Mouse (Mus musculus) lung, postnatal 4 days (tissue): Measurements from ENCODE around the gene Apol7e.
"Not testable (repeated sequence)": the region's sequence is repeated elsewhere in the genome, so short reads cannot be mapped to it uniquely, and the experiment has no call there.

Source experiments
- DNase-seq, 2 experiments: peaks; one replicate each; pipeline ENCODE4 v3.0.0; 2021

Apol7e gene

GRCm38 (mm10) chr15:77698656-77699055, at the start of gene Apol7e:
Gene Apol7e (plus strand): TSS chr15:77698857.
- not testable (repeated sequence) for DNase-seq

DNA sequence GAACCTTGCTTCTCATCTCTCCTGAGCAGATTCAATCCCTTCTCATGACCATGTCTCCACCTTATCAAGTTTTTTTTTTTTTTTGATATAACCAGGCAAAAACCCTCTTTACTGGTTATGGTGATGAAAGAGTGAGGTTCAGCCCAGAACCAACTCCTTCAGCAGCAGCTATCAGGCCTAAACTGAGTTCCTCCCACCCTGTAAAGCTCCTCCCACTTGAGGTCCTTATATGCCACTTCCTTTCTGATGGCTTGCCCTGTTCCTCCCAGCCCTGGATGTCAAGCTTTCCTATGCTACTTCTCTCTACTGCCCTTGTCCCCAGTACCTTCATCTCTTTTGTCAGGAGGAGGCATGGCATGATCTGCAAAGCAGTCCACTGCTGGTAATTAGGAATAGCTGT, 47.5 kb upstream of the Apol7e start:
- not testable (repeated sequence) for DNase-seq

DNA sequence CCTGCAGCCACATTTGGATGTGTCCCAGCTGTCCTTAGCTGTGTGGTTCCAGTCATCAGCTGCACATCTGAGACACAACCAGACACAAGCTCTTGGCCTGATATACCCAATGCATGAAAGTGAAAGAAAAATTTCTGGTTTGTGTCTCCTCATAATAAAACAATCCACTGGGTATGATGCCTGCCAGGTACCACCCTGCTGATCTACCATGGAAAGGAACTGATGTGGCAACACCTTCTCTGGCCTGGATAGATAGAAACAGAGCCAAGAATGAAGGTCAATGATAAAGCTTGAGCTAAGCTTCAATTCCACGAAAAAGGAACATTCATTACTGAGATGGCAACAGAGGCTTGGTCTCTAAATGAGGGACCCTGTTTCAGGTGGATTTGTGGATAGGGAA, 38.9 kb upstream of the Apol7e start:
- not testable (repeated sequence) for DNase-seq

- not testable (repeated sequence) for DNase-seq
Measured at GRCm38 (mm10) chr15:77661841-77662240, 36.8 kb upstream of the Apol7e start.

- not testable (repeated sequence) for DNase-seq
Measured at GRCm38 (mm10) chr15:77674081-77674480, 24.6 kb upstream of the Apol7e start.

DNA sequence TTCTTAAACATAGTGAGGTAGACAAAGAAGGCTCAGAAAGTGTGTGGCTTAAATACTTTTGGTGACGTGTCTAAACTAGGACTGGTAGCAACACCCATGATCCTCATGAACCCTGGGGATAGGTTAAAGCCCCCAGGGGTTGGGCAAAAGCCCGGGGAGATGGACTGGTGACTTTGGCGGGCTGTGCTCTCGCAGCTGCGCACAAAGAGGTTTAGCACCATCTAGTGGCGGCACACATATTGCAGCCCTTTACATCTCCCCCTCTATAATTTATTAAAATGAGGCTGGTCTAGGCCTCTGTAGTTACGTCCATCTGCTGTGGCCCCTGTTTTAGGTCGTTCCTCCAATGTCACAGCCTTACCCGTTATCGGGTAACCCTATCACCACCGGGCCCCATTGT, 14.7 kb upstream of the Apol7e start:
- peak; percentile 19 to 43 for DNase-seq

DNA sequence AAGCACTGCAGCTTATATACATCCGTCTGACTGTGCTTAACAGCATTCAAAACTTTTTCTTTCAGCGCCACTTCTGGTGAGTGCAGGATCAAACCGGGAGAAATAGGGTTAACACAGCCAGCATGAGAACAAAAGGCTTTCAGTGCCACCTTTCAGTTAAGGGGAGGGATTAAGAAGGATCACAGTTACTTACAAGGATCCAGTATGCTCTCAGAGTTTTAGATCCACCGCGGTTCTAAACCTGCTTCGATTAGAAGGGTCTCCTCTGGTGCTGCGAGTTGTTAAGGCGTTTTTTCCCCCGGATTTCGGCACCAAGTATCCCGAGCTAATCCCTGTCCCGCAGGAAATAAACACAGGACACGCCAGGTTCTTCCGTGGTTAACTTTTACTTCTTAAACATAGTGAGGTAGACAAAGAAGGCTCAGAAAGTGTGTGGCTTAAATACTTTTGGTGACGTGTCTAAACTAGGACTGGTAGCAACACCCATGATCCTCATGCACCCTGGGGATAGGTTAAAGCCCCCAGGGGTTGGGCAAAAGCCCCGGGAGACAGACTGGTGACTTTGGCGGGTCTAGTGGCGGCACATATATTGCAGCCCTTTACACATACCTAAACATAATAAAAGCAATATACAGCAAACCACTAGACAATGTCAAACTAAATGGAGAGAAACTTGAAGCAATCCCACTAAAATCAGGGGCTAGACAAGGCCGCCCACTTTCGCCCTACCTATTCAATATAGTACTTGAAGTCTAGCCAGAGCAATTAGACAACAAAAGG, 6.9 kb upstream of the Apol7e start:
- DNase-seq, result not testable (repeated sequence)

DNA sequence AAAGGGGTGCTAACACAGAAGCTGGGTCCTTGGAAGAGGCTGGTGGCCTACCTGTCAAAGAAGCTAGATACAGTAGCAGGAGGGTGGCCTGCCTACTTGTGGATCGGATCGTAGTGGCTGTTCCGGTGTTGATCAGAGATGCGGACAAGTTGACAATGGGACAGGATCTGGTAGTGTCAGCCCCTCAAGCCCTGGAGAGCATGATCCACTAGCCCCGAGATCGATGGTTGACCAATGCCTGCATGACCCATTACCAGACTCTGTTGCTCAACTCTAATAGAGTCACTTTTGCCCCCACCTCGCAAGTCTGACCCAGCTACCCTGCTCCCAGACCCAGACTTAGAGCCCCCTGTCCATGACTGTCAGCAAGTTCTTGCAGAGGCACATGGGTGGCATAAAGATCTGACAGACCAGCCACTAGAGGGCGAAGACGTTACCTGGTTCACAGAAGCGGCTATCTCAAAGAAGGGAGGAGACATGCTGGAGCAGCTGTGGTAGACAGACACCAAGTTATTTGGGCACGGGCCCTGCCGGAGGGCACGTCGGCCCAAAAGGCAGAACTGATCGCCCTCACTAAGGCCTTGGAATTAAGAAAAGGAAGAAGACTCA, 3.9 kb upstream of the Apol7e start:
- DNase-seq, result peak in 1 of 2 experiments; percentile 7

GRCm38 (mm10) chr15:77705306-77705705, 6.6 kb downstream of the Apol7e start:
- not testable (repeated sequence) for DNase-seq

DNA sequence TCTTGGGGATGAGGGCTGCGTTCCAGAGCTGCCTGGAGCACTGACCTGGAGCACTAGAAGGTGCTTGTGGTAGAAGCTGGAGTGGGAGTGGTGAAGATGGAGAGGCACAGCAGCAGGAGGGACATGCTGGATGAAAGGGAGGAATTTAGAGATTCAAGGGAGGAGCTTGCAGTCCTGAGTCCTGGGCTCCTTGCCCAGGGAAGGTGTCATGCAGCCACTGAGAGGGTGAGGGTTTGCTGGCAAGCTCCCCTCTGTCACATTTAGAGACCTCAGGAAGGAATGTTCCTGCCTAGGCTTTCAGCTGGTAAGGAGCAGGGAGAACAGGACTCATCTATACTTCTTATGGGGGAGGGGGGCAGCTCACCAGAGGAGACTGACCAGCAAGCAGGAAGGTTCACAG, 10.3 kb downstream of the Apol7e start:
- not testable (repeated sequence) for DNase-seq

- DNase-seq, result not testable (repeated sequence)
Measured at GRCm38 (mm10) chr15:77718240-77718639, 19.6 kb downstream of the Apol7e start.

DNA sequence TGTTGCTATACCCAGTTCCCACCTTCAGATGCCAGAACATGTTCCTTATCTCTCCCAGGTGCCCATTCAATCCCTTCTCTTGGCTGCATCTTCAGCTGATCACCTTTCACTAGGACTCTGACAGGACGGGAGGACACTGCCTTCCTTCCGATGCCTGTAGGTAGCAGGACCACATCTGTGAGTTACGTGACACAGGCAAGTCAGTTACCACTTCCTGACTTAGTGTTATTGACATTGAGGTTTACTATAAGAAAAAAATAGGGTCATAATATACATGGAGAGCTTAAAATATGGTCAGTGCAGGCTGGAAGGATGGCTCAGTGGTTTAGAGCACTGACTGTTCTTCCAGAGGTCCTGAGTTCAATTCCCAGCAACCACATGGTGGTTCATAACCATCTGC, 22.9 kb downstream of the Apol7e start:
- not testable (repeated sequence) for DNase-seq

GRCm38 (mm10) chr15:77724208-77724911, 25.7 kb downstream of the Apol7e start:
- DNase-seq, result not testable (repeated sequence)

DNA sequence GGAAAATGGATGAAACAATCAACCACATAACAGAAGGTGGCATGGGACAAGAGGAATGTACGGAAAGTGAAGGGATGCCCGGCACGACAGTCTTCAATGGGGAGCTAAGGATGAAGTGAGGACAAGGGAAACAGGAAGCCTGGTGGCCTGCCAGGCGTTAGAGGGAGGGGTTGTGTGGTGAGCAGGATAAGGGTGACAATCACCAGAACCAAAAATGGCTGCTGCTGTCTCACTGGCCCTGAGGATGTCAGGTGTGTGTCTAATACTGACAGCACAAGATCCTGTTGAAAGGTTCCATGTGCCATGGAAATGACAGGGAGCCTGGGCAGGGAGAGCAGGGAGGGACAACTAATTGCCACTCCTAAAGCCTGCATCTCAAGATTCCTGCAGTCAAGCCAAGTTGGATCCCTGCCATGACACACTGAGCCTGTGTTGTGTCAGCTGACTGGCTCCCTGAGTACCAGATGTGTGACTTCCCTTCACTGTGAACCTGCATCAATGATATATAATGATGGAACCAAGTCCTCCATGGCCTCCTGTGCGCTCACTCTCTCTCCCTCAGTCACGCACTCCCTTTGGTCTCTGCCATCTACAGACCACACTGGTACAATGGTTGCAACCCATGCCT, 26.9 kb downstream of the Apol7e start:
- DNase-seq, result not testable (repeated sequence)

GRCm38 (mm10) chr15:77727139-77727538, 28.5 kb downstream of the Apol7e start:
- not testable (repeated sequence) for DNase-seq

GRCm38 (mm10) chr15:77727745-77728144, 29.1 kb downstream of the Apol7e start:
- not testable (repeated sequence) for DNase-seq

DNA sequence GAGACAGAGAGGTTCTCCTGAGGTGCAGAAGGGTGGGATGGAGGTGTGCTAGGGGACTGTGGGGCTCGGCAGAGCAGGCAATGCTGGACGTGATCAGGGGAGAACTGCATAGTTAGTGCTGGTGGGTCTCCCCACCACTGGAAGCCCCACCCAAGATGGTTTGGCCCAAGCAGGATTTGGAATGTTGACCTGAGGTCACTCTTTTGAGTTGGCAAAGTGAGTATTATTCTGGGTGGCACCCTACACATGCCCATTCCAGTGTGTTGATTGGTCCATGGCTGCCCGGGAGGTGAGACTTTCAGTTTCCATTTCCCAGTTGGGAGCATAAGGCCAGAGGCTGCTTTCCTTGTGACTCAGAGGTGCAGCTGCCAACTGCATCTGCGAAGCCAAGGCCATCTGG, 30.1 kb downstream of the Apol7e start, which contains the start of gene Apol9b:
Apol9b (plus strand) TSS at position 301 of the 400 bp plus-strand sequence.
- DNase-seq, result not testable (repeated sequence)

DNA sequence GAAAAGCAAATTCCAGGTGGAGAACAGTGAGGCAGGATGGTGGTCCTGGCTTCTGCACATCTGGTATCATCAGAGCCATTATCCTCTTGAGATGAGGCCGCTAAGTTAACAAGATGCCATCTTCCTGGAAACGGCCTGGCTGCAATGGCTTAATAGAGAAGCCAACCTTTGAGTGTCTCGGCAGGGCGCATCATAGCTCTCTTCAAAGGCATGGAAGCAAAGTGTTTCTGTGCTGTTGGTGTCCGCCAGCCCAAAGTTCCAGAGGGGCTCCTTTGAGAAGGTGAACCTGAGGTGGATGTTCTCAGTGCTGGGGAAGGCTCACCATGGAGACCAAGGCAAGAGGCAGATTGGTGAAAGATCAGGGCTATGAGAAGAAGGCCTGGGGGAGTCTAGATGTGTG, 32.9 kb downstream of the Apol7e start:
- DNase-seq, result no peak

DNA sequence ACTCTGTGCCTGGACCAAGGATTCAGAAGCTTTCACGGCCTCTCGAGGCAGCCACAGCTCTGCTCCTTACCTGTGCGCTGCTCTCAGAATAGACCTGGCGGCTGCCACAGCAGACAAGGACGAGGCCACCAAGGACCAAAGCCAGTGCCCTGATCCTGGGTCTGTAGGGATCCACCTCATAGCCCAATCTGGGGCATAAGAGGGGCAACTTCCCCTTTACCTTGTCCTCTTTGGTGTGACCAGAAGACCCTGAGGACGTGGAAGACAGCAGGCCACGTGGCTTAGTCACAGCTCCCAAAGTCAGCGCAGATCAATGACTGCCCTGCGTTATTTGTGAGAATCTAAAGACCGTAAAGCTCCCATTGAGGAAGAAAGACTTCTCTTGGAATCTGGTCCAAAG, 34.2 kb downstream of the Apol7e start:
- not testable (repeated sequence) for DNase-seq

DNA sequence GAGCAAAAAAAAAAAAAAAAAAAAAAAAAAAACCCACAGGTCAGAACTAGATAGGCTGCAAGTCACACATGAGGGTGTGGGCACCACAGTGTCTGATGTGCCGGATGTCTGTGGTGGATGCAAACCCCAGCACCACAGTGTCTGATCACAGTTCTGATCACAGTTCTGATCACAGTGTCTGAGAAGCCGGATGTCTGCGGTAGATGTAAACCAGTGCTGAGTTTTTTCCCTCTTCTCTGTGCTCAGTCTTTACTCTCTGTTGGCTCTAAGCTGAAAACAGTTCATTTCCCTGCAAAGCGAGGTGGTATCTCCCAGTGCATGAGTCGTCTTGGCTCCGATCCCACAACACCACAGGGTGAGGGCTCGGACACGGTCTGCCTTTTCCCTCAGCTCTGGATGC, 34.7 kb downstream of the Apol7e start:
- peak in 1 of 2 experiments; percentile 43 for DNase-seq

- not testable (repeated sequence) for DNase-seq
Measured at GRCm38 (mm10) chr15:77733903-77734302, 35.2 kb downstream of the Apol7e start.

GRCm38 (mm10) chr15:77740511-77741297, 42.0 kb downstream of the Apol7e start:
- DNase-seq, result no peak
